ENCODE assay signal across 10 mouse cellular contexts in the genomic region with DNA sequence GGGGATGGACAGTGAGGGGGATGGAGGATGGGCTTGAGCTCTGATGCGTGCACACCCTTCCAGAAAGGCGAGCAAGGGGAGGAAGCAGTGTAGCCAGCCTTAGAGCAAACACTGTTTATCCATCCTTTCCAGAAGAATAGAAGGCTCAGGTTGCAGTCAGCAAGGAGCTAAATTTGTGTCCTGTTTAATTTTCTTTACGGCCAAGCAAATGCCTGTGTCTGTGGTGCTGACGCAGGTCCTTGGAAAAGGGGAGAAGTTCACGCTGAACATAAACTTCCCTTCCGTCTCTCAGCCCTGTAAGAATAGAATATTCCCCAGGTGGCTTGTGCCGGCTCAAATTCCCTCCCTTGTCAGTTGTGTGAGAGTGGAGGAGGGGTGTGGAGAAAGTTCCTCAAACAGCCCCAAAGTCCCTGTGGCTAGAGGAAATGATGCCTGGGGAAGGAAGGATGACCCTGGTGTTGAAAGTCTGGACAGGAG. TPM values are rescaled to one million over a fixed set of nuclear protein-coding genes. Genes with fewer than 3 reads are reported as not detected.
A peak's percentile ranks its signal among the peaks of the same experiment; 100 is the strongest.
DNase-seq lines count a peak whose midpoint lies in the region; ATAC-seq lines count a peak whose summit lies in the region.
"Had no signal": no experiment of that assay in that cellular context is flagged by ENCODE, and none has a peak within 500 bp of the region (broad histone marks: within the 10 kb centered on the region; RNA-seq: fewer than 3 reads in every experiment).

No protein-coding gene starts in this region.

- peaks cover 4% of the 10 kb centered on the region; the same call in 1 of the 2 replicates for H3K36me3 ChIP-seq in heart, embryonic 11.5 days (ENCODE audit: control insufficient read depth, insufficient read depth, low read length)
- no peaks in the 10 kb centered on the region for H3K36me3 ChIP-seq in midbrain, embryonic 10.5 days
- H3K36me3 ChIP-seq in midbrain, embryonic 11.5 days (ENCODE audit: control insufficient read depth, insufficient read depth, low read length): no peaks in the 10 kb centered on the region
- peaks cover 78% of the 10 kb centered on the region for H3K36me3 ChIP-seq in limb, embryonic 13.5 days

- 18% methylated on average over 7 of the region's 7 CpGs for WGBS in heart, embryonic 11.5 days (ENCODE audit: insufficient replicate concordance)
- 28% methylated on average over 7 of the region's 7 CpGs for WGBS in midbrain, embryonic 10.5 days
- WGBS in midbrain, embryonic 11.5 days: 37% methylated on average over 7 of the region's 7 CpGs
- 5% methylated on average over 7 of the region's 7 CpGs for WGBS in limb, embryonic 13.5 days

- H3K4me2 ChIP-seq in heart, embryonic 11.5 days: no peak overlapping the region
- no peak overlapping the region for H3K4me2 ChIP-seq in midbrain, embryonic 11.5 days
- peak overlapping the region; percentile 27 for H3K4me2 ChIP-seq in limb, embryonic 13.5 days (replicated peaks)

- no peak for ATAC-seq in heart, embryonic 11.5 days (replicated peaks; ENCODE audit: insufficient number of reproducible peaks, low FRiP score, low TSS enrichment)
- ATAC-seq in midbrain, embryonic 11.5 days (ENCODE audit: low FRiP score): no peak
- peak; percentile 62; the same call in 1 of the 2 replicates for ATAC-seq in limb, embryonic 13.5 days (ENCODE audit: low FRiP score, low read depth)
- no peak for ATAC-seq in erythroblast, adult 5-6 weeks (replicated peaks; ENCODE audit: low FRiP score, poor library complexity, severe bottlenecking)

- H3K27ac ChIP-seq in heart, embryonic 11.5 days (ENCODE audit: low read depth, low read length): peak overlapping the region; percentile 43
- 0 out of 2 replicates have a peak overlapping the region, but pooled peaks have one; percentile 23 for H3K27ac ChIP-seq in midbrain, embryonic 10.5 days (replicated peaks)
- H3K27ac ChIP-seq in midbrain, embryonic 11.5 days (ENCODE audit: low read depth, low read length): no peak overlapping the region
- peak overlapping the region; percentile 88 for H3K27ac ChIP-seq in limb, embryonic 13.5 days

- no peak overlapping the region for H3K4me3 ChIP-seq in heart, embryonic 11.5 days (ENCODE audit: low read depth, low read length)
- H3K4me3 ChIP-seq in midbrain, embryonic 10.5 days: no peak overlapping the region
- H3K4me3 ChIP-seq in midbrain, embryonic 11.5 days (ENCODE audit: low read depth, low read length): no peak overlapping the region
- no peak overlapping the region for H3K4me3 ChIP-seq in limb, embryonic 13.5 days

- H3K4me1 ChIP-seq in heart, embryonic 11.5 days (ENCODE audit: control insufficient read depth, insufficient read depth, low read length): peaks cover 8% of the 10 kb centered on the region
- H3K4me1 ChIP-seq in midbrain, embryonic 10.5 days: peaks cover 27% of the 10 kb centered on the region
- H3K4me1 ChIP-seq in midbrain, embryonic 11.5 days (ENCODE audit: control insufficient read depth, insufficient read depth, low read length): no peaks in the 10 kb centered on the region
- H3K4me1 ChIP-seq in limb, embryonic 13.5 days: peaks cover 36% of the 10 kb centered on the region

- H3K9ac ChIP-seq in heart, embryonic 11.5 days (ENCODE audit: low read depth, low read length): no peak overlapping the region
- H3K9ac ChIP-seq in midbrain, embryonic 11.5 days (ENCODE audit: low read length): no peak overlapping the region
- no peak overlapping the region for H3K9ac ChIP-seq in limb, embryonic 13.5 days

- DNase-seq in heart, adult 8-10 months (ENCODE audit: low spot score): no peak
- no peak for DNase-seq in midbrain, embryonic 10.5 days (ENCODE audit: low spot score)
- no peak for DNase-seq in midbrain, embryonic 11.5 days (ENCODE audit: low spot score, missing footprints)
- DNase-seq in layer of hippocampus, adult 18-20 months (ENCODE audit: low spot score in 2 of 2): no peak
- DNase-seq in urinary bladder, postnatal 14 days (ENCODE audit: low spot score): no peak
- DNase-seq: cerebellum, adult 2 months; layer of hippocampus, postnatal 36 days had no signal

- H3K27me3 ChIP-seq in heart, embryonic 11.5 days (ENCODE audit: control insufficient read depth, insufficient read depth, low read length): no peaks in the 10 kb centered on the region
- no peaks in the 10 kb centered on the region for H3K27me3 ChIP-seq in midbrain, embryonic 10.5 days (ENCODE audit: low read depth, poor library complexity, severe bottlenecking)
- H3K27me3 ChIP-seq in midbrain, embryonic 11.5 days (ENCODE audit: control insufficient read depth, insufficient read depth, low read length): no peaks in the 10 kb centered on the region
- no peaks in the 10 kb centered on the region for H3K27me3 ChIP-seq in limb, embryonic 13.5 days

- H3K9me3 ChIP-seq in heart, embryonic 11.5 days (replicated peaks; ENCODE audit: control insufficient read depth, low read length): no peaks in the 10 kb centered on the region
- no peaks in the 10 kb centered on the region for H3K9me3 ChIP-seq in midbrain, embryonic 10.5 days (replicated peaks)
- H3K9me3 ChIP-seq in midbrain, embryonic 11.5 days (ENCODE audit: control insufficient read depth, low read length): no peaks in the 10 kb centered on the region
- H3K9me3 ChIP-seq in limb, embryonic 13.5 days: no peaks in the 10 kb centered on the region

RNA-seq across cellular contexts. Expression of a gene that starts 24.9 kb away (rescaled TPM):
- polyA plus RNA-seq in heart, embryonic 11.5 days (2014; fragmentation: Nextera tagmentation; extraction: Ambion mirVana): 65.0 and 94.5 TPM in 2 replicates
- total RNA-seq in heart, adult 8-10 months (2022): 10 to 100 TPM; 10.2 to 16.8 (median 14.4) TPM
- 23.2 and 29.8 TPM in 2 replicates for polyA plus RNA-seq in midbrain, embryonic 10.5 days (2016; fragmentation: Nextera tagmentation; extraction: Ambion mirVana)
- polyA plus RNA-seq in midbrain, embryonic 11.5 days (2014; fragmentation: Nextera tagmentation; extraction: Ambion mirVana): 20.2 and 25.3 TPM in 2 replicates
- polyA plus RNA-seq in limb, embryonic 13.5 days (2015; fragmentation: Nextera tagmentation; extraction: Ambion mirVana): 180 and 183 TPM in 2 replicates
- 20.4 and 25.7 TPM in 2 replicates for total RNA-seq in erythroblast, adult 5-6 weeks (2015; ENCODE audit: low replicate concordance)
- total RNA-seq in erythroblast, adult 5-6 weeks (2017; ENCODE audit: low replicate concordance): 20.8 and 27.5 TPM in 2 replicates
- 1 to 10 TPM; 2.4 to 3.2 TPM for total RNA-seq in layer of hippocampus, adult 18-20 months (2021)
